Mouse (Mus musculus): ENCODE results near the gene Ccdc50.
A peak's percentile ranks its signal among the peaks of the same experiment; 100 is the strongest.

Gene Ccdc50

DNA sequence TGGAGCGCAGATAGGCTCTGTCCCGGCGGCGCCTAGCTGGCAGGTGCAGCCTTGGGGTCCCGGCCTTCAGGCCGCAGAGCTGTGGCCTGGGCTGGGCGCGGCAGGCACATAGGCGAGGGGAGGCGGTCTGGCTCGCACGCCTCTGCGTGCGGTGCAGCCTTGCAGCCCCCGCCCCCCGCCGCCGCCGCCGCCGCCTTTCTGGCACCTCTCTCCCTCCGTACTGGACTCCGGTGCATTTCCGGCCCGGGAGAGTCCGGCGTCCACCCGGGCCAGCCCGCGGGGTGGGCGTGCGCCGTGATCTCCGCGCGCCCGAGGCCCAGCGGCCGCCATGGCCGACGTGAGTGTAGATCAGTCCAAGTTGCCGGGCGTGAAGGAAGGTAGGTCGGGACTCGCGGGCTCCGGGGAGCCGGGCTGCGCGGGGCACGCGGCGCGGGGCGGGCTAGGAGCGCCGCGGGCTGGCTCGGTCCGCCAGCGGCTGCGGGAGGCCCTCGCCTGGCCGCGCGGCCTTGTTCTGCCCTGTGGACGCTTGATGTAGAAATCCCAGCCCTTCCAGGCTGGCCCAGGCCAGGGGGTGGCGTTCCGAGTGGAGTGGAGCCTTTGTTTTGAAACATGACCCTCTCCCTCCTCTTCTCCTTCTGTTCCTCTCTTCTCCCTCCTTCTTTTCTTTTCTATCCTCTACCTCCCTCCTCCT lies at the start of gene Ccdc50:
Gene Ccdc50, plus strand, starts transcription at position 109 of the 691 bp plus-strand sequence.
- peak; percentile 48 to 77 for DNase-seq (ENCODE audit: low spot score in 2 of 2)

DNA sequence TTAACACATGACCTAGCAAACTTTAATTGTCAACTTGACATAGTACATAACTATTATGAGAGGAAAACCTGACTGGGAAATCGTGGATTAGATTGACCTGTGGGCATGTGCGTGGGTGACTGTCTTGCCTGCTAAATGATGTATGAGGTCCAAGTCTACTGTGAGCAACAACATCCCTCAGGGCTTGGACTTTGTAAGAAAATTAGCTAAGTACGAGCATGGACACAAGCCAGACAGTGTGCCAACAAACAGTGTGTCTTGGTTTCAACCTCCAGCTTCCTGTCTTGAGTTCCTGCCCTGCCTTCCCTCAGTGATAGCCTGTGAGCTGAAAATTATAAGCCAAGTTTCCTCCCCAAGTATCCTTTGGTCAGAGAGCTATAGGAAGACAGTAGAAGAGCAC lies 41.1 kb upstream of the Ccdc50 start:
- DNase-seq (ENCODE audit: low spot score in 2 of 2), result no peak

DNA sequence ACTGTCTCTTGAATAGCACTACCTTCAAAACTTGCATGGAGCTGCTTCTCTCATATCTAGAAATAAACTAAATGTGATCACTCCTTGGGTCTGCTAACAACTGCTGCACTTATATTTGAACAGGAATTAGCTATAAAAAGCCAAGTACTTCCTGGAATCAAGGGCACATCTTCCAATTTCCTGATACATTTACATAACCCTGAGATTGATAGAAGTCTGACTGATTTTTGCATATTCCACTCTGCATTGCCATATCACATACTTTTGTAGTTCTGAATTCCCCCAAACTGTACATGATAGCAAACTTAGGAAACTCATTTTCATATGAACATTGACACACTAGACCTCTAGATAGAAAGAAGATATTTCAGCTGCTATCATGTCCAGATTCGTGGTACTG lies 40.3 kb upstream of the Ccdc50 start:
- DNase-seq (ENCODE audit: low spot score in 2 of 2), result no peak

DNA sequence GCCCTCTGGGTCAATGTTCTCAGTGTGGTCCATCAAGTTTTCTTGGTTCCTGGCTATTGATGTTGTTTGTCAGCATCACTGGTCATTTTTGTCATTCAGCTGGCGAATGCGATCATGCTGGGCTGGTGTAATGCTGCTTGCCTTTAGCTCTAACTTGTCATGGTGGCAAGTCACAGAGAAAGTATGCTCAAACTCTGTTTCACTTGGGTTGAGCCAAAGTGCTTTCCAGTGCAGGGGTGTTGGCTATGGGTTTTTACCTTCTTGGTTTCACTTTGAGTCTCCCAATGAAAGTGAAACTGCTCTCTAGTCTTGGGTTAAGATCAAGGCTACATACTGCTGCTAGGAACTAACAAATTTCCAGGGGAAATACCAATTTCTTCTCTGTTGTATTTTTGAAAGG lies 39.4 kb upstream of the Ccdc50 start:
- no peak for DNase-seq (ENCODE audit: low spot score in 2 of 2)

DNA sequence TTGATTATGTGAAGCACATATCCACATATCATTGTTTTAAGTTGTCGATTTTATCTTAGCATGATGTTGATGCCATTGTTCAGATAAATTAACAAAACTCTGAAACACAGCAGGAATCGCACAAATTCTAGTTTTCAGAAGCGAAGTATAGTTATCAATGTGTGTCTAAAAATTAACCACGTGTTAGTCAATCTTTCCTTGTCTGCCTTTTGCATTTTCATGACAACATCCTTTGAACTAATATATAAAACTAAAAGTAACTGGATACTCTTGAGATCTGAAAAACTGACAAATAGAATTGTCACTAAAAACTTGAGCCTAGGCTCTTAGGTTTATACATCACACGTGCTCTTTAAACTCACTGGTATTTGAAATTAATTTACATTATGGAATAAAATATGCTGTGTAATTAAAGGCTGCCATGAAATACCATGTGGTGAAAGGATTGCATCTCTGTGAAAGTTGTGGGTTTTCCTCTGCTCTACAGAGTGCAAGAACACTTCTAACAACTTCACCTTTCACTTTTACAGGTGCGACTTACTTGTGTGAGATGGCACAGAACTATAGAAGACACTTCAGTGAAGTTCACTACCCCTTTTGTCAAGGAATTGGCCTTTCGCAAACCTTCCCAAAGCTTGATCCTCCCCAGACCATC lies 38.7 kb upstream of the Ccdc50 start:
- no peak for DNase-seq (ENCODE audit: low spot score in 2 of 2)

DNA sequence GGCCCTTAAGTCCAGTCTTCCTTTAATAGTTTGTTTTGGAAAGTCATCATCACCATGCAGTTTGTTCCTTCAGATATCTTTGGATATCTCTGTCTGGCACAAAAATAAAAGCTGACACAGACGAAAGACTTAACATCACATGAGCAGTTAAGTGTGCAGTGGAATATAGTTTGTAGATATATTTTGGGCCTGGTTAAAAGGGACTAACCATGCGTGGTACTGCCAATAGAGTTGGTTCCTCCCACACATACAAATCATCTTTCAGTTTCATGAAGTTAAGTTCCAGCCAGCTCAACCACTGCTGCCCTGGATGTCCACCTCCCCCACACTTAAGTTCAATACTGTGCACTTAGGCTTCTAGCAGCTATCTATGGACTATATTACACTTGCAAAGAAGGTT lies 34.2 kb upstream of the Ccdc50 start:
- no peak for DNase-seq (ENCODE audit: low spot score in 2 of 2)

DNA sequence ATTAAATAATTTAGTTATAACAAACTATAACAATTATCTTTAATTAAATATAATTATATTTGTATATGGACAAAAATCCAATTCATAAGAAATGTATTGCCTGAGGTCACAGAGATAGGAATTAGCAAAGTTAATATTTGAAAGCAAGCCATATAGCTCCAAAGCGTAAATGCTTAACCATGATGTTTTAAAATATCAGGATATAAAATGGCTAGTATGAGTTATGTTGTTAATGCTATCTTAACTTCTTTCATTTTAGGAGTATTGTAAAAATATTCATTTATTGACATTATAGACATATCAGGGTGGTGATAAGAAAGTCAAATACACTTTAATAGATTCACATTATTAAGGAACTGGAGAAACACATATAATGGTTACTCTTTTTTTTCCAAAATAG lies 28.6 kb upstream of the Ccdc50 start:
- DNase-seq (ENCODE audit: low spot score in 2 of 2), result no peak

DNA sequence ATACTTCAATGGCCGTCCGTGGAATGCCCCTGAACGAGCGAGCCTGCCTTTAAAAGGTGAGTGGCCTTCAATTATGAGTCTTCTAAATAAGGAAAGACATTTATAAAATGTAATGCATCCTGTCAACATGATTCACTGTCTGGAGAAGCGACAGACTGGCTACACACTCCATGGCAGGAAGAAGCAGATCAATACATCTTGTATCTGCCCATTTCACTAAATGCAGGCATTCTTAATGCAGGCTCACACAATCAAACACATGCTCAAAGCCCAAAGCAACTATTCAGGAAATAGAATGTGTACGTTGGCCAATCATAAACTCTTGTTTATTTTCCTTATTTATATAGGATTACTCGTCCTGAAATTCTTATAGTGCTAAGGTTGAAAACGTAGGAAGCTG lies 18.5 kb upstream of the Ccdc50 start, which contains the start of gene Uts2b:
Gene Uts2b, minus strand, starts transcription at position 49 of the 400 bp plus-strand sequence.
- no peak for DNase-seq (ENCODE audit: low spot score in 2 of 2)

DNA sequence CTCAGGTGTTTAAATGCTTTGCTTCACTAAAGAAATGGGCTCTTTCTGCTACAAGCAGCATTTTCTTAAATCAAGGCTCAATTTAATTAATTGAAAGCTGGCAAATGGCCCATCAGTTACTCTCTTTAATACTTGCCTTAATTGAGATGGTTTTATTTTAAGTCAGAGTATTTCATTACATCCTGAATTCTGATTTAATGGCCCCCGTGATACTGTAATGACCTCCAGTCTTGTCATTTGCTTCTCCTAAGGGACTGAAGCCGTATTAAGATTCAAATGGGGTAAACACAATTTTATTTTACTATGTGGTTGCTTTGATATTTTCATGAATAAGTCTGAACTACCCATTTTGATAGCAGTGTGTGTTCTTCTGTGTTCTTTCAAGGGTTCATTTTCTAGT lies 18.0 kb upstream of the Ccdc50 start:
- no peak for DNase-seq (ENCODE audit: low spot score in 2 of 2)

DNA sequence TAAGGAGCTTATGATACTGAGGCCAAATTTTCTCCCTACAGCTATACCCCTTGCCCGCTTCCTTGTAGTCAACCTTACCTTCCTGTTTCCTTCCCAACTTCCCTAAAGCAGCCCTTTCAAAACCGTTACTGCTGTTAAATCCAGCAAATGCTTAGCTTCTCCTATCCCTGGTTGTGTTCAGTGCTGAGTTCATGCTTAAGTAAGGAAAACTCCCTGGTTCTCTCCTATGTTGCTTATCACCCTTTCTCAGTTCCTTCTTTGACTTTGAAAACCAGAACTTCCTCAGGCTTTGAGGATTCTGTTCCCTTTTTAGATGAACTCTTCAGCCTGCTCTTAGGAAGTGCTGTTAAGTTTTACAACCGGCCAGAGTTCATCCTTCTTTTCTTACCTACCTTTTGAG lies 14.5 kb upstream of the Ccdc50 start:
- DNase-seq (ENCODE audit: low spot score in 2 of 2), result no peak

DNA sequence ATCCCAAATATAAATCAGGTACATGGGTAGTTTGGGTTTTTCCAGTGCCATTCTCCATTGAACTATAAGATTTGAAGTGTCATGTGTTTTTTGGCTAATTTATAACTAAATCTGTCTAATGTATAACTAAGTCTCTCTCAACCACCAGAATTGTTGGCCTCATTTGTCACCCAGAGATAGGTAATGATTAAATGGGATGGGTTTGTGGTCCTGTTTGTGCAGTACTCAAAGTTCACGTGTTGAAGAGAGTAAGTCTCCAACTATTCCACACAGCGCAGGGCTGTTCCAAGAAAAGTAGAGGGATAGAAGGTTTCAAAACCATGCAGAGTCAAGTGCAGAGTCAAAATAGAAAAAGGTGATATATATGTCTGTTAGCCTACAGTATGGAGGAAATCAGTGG lies 13.4 kb upstream of the Ccdc50 start:
- DNase-seq (ENCODE audit: low spot score in 2 of 2), result no peak

DNA sequence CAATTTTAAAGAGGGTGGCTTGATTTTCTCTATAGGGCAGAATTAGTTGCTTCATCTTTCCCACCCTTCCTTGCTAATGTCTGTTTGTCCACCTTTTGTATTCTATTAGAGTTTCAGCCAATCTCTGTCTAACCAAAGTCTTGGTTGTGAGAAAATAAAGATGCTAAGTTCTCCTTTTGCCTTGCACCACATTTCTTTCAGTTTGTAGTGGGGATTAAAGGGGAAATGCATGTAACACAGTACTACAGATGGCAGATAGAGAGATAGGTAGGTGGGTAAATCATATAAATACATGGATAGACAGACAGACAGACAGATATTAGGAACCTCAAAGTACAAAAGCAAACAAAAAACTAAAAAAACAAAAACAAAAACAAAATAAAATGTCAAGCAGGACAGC lies 12.1 kb upstream of the Ccdc50 start:
- DNase-seq (ENCODE audit: low spot score in 2 of 2), result no peak

DNA sequence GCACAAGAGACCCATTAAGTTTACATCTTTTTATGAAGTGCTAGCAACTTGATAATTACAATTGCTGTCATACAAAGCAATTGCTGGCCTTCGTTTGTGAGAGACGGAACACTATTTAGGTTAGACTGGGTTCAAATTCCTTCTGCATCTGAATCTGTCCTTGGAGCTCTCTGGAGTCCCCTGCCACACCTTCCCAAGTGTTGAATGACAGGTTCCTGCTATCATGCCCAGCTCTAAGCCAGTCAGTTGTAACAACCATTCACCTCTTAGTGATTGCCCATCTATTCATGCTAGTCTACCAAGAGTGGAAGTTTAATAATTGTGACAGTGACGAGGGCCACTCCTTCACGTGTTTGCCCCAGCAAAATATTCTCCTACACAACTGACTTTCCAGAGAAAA lies 6.5 kb upstream of the Ccdc50 start:
- no peak for DNase-seq (ENCODE audit: low spot score in 2 of 2)

DNA sequence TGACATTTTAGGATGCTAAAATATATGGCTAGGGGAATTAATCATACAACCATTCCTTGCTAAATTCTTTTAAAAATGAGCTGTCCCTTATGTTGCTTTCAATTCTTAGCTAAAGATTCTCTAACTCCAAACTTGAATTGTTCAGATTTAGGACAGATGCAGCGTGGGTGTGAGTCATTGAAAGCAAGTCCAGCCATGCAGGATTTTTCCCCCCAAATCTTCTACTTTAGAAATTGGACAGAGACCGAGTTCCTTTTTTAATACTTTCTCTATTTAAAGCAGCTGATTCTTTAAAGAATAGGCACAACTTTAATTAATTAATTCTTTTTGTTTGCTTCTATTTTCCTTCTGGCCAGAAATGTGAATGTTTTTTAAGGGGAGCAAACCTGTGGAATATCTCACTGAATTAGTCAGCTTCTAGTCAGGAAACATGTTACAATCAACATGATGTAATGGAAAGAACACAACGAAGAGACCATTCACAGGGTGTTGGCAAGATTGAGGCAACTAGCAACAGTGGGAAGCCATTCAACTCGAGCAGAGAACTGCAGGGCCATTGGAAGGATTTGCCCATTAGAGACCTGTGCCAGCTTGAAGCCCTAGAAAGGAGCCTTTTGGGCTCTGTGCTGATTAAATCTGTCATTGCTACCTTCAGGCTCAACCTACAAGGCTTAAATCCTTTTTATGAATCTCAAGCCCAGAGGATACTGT lies 3.6 kb upstream of the Ccdc50 start:
- DNase-seq (ENCODE audit: low spot score in 2 of 2), result no peak

DNA sequence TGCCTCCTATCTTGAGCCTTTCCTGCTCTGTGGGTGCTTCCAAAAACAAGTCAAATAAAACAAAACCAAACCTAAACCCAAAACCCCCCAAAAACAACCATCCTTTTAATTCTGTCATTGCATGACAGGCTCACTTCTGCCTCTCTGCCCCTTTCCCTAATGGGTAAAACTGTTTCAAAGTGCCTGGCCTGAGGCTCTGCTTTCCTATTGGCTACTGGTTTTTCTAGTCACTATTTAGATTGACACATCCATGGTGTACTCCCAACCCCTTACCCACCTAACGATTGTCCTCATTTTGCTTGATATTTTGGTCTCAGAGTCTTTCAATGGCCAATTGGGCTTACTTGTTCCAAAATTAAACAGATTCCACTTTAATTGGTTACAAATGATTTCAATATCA lies 3.0 kb upstream of the Ccdc50 start:
- no peak for DNase-seq (ENCODE audit: low spot score in 2 of 2)

DNA sequence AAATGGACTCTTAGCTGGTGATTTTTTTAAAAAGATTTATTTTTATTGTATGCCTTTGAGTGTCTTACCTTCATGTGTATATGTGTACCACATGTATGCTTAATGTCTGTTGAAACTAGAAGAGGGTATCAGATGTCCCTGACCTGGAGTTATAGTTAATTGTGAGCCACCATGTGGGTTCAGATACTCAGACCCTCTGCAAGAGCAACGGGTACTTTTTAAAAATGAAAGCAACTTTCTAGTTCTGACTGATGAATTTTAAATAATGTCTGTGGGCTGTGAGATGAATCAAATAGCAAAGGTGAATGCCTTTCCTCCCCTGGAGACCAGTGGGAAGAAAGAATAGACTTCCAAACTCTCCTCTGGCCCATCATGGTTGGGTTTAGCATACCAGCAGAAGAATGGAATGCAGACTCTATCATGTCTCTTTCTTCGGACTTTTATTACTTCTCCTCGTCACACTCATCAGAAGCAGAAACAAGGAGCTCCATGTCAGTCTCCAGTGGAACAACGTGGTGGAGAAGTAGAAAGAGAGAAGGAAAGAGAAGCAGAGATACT lies 1.7 kb upstream of the Ccdc50 start:
- no peak for DNase-seq (ENCODE audit: low spot score in 2 of 2)

DNA sequence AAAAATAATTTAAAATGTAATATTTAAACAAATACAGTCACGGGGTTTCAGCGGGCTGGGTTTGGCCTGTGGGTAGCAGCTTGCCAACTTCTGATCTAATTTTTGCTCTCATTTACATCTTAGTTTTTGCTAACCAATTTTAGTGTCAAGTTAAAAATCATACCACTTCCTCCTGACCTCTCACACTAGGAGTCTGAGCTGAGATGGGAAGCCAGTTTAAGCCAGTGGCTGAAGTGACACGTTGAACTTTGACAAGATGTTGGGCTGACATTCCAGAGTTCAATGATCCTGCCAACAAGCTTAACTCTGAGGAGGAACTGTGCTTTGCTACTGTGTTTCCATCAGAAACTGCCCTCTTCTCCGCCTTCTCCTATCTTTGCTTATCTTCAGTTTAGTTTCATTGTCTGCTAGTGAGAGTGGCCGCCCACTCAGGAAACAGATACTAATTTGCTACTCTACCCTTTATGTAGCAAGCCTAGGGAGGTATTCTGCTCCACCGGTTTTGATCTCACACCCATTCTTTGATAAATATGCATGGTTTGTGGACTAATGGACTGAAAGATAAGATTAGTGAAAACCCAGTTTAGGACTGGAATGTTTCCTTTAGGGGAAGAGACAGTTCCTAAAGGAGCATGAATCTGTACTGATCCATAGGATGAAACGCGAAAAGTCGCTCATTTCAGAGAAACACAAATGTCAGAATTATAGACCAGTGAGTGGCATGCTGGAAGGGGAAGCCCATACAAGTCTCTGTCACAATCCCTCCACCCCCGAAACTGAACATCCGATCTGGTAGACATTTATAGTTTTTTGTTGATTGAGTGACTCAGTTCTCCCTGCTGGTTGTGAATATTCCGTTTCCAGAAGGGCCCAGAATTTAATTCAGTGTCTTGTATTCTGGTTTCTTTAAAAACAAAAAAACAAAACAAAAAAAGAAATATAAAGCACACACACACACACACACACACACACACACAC lies 746 bp upstream of the Ccdc50 start:
- DNase-seq (ENCODE audit: low spot score in 2 of 2), result no peak

DNA sequence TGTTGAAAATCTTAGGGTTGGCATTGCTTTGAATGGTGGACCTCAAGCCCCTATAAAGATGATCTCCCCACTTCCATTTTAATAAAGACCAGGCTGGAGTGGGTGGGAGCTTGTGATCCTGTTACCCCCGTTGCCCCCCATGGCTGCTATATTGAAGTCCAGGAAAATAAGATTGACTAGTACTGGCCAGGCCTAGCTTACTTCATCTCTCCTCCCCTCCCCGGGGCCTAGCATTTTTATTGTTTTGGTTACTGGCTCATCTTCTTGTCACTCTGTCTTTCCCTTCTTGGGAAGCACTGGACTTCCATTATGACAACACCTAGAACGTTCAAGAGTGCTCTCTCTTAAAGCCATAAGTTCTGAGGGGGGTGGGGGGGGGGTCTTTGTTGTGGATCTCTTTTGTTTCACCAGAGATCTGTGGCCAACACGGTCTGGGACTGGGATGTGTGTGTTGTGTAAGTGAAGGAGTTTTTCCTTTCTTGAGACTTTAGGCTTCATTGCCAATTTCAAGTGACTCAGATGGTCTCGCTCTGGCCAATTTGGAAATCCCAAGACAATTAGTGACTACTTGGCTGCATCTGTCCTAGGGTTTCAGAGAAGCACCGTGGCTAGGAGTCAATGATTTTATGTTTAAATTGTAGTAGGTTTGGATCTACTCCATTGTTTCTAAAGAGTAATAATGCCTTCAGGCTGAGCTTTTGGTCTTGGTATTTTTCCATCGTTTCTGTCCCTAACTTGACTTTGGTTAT lies 1.0 kb downstream of the Ccdc50 start:
- DNase-seq (ENCODE audit: low spot score in 2 of 2), result peak in 1 of 2 experiments; percentile 11

DNA sequence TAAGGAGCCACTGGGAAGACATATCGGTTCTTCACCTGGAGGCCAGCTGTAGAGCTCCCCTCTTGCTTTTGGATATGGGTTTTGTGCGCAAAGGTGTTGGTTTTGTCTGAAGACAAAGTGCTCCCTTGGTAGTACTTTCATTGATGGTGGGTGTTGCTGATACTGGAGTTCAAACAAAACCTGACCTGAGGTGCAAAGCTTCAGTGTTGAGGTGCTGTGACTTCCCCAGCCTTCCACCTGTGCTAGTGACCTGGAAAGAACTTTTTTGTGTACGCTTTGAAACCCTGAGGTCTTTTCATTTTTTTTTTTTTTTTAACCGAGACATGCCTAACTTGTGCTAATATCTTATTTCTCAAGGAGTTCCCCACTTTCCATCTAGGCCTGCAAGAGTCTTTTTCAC lies 1.6 kb downstream of the Ccdc50 start:
- no peak for DNase-seq (ENCODE audit: low spot score in 2 of 2)

DNA sequence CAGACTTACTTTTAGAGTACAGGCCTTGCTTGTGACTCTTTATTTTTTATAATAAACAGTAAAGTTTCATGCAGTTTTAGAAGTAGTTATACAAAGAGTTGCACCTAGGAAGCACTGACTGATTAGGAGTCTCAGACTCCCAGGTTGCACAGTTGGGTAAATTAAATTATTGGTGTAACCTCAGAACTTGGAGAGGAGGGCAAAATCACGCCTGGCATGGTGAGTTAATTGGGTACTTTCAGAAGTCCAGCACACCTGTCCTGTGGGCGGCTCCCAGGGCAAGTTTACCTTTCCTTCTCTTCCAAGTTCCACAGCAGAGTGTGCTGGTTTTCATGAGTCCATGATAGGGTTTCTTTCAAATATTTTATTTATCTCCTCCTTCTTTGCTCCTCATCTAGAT lies 3.2 kb downstream of the Ccdc50 start:
- DNase-seq (ENCODE audit: low spot score in 2 of 2), result no peak

Data from cerebellum, postnatal 4 days (tissue).